8 mouse cellular contexts compared by ENCODE assay signal in genomic region chr12:87407869-87408605, GRCm38 (mm10). TPM values are rescaled to one million over a fixed set of nuclear protein-coding genes. Genes with fewer than 3 reads are reported as not detected.
DNase-seq lines count a peak whose midpoint lies in the region; ATAC-seq lines count a peak whose summit lies in the region.

No protein-coding gene starts in this region.

- no peak for ATAC-seq in inflammation-experienced regulatory T-cells, adult 6 months

- peak; percentile 80 for DNase-seq in ES-CJ7 (ENCODE audit: low read depth, low spot score)
- DNase-seq in adrenal gland, adult 8-10 months, result peak; percentile 59
- DNase-seq in heart, adult 9 months (ENCODE audit: low spot score in 2 of 2), result peak; percentile 65 to 70
- DNase-seq in kidney, postnatal 14 days, result peak; percentile 55
- DNase-seq in lung, postnatal 4 days, result peak; percentile 74 to 77
- DNase-seq in spleen, adult 12 weeks (ENCODE audit: low spot score), result no peak
- no peak for DNase-seq in left cerebral cortex, postnatal 14 days (ENCODE audit: low spot score in 2 of 2)

- intact Hi-C loops in left cerebral cortex, postnatal 14 days (cut with DNase I), result no loop called here

RNA-seq across cellular contexts. Expression of gene Sptlc2, which starts 19.9 kb away (rescaled TPM):
- 100 to 1,000 TPM; 224 to 333 (median 255) TPM for total RNA-seq in adrenal gland, adult 8-10 months (2022)
- 10 to 100 TPM; 69.9 to 85.2 (median 72.4) TPM for polyA plus RNA-seq in inflammation-experienced regulatory T-cells, adult 6 months (2017; shearing (Covaris generic))
- 10 to 100 TPM; 43.8 to 49.1 TPM for total RNA-seq in left cerebral cortex, postnatal 14 days (2021)

RNA-seq across cellular contexts. Expression of gene Slirp, which starts 35.7 kb away (rescaled TPM):
- total RNA-seq in adrenal gland, adult 8-10 months (2022), result 100 to 1,000 TPM; 156 to 205 (median 191) TPM
- polyA plus RNA-seq in inflammation-experienced regulatory T-cells, adult 6 months (2017; shearing (Covaris generic)), result 100 to 1,000 TPM in 2 of 3 experiments, 10 to 100 TPM in 1; 83.7 to 126 (median 118) TPM
- 10 to 100 TPM; 79.6 to 93.9 TPM for total RNA-seq in left cerebral cortex, postnatal 14 days (2021)

RNA-seq across cellular contexts. Expression of gene Alkbh1, which starts 35.8 kb away (rescaled TPM):
- 10 to 100 TPM; 16.4 to 28.3 (median 21.9) TPM for total RNA-seq in adrenal gland, adult 8-10 months (2022)
- 10 to 100 TPM; 44.0 to 72.1 (median 63.5) TPM for polyA plus RNA-seq in inflammation-experienced regulatory T-cells, adult 6 months (2017; shearing (Covaris generic))
- 10 to 100 TPM; 17.1 to 17.2 TPM for total RNA-seq in left cerebral cortex, postnatal 14 days (2021)

Comparison
In these comparisons a context has a peak if more than half of its experiments do, and no peak if none do; other contexts are left out.
1. DNase-seq: peak in ES-CJ7 (single experiment), adrenal gland, adult 8-10 months (single experiment), heart, adult 9 months (2 of 2), kidney, postnatal 14 days (single experiment) and lung, postnatal 4 days (2 of 2); none in spleen, adult 12 weeks (single experiment) and left cerebral cortex, postnatal 14 days (0 of 2).
2. RNA of gene Sptlc2, which starts 19.9 kb away (total RNA-seq): 224 to 333 TPM in adrenal gland, adult 8-10 months; 43.8 to 49.1 TPM in left cerebral cortex, postnatal 14 days; every median in the first group is over 4 times any median in the second.